Mouse (Mus musculus) adrenal gland, adult 10 weeks (tissue): Measurements from ENCODE around the gene Gemin5. TPM values are rescaled to one million over a fixed set of nuclear protein-coding genes. Genes with fewer than 3 reads are reported as not detected.

Source experiments
- polyA plus RNA-seq: library from polyadenylated mRNA; stranded (reverse); fragments of 350-450 nt; fragmentation: Illumina TruSeq; extraction: RNeasy Lipid Tissue Mini Kit (QIAGEN cat#74804); gene quantifications from one replicate; pipeline ENCODE4 v1.2.3, GENCODE M21; 2014; ENCODE audit warnings: low read depth, low replicate concordance

The Gemin5 gene
- polyA plus RNA-seq = 7.3 TPM

GRCm38 (mm10) chr11:58168167-58168915, at the start of gene Gemin5:
Gene Gemin5, minus strand, starts transcription at chr11:58168539.

GRCm38 (mm10) chr11:58199229-58200037, 31.1 kb upstream of the Gemin5 start, which contains the start of the genes Igtp and Irgm2:
Gene Igtp, plus strand, starts transcription at chr11:58199556.
Gene Irgm2, plus strand, starts transcription at chr11:58199618.

GRCm38 (mm10) chr11:58171459-58172091, 3.2 kb upstream of the Gemin5 start, which contains the start of gene Mrpl22:
Gene Mrpl22, plus strand, starts transcription at chr11:58171661.

GRCm38 (mm10) chr11:58103697-58104306, 64.5 kb downstream of the Gemin5 start, which contains the start of gene Cnot8:
Gene Cnot8, plus strand, starts transcription at chr11:58104153.

GRCm38 (mm10) chr11:58093021-58093528, 75.3 kb downstream of the Gemin5 start, which contains the start of gene Gm12248:
Gene Gm12248, minus strand, starts transcription at chr11:58093134.

Other genes starting within 250 kb of the Gemin5 start
- 33.1 TPM for gene Larp1, start 159.5 kb downstream of the Gemin5 start, polyA plus RNA-seq
- not detected for gene Gm12248, start 75.4 kb downstream of the Gemin5 start, polyA plus RNA-seq
- gene Cnot8, start 64.4 kb downstream of the Gemin5 start, polyA plus RNA-seq = 37.1 TPM
- gene Mrpl22, start 3.1 kb upstream of the Gemin5 start, polyA plus RNA-seq = 44.5 TPM
- 30.2 TPM for gene Igtp, start 31.0 kb upstream of the Gemin5 start, polyA plus RNA-seq
- gene Irgm2, start 31.1 kb upstream of the Gemin5 start, polyA plus RNA-seq = 44.4 TPM
- gene 4930438A08Rik, start 106.3 kb upstream of the Gemin5 start, polyA plus RNA-seq = not detected
- 0.82 TPM for gene Zfp692, start 138.5 kb upstream of the Gemin5 start, polyA plus RNA-seq
- 70.4 TPM for gene Zfp672, start 161.8 kb upstream of the Gemin5 start, polyA plus RNA-seq
- 0.87 TPM for gene Sh3bp5l, start 162.2 kb upstream of the Gemin5 start, polyA plus RNA-seq
- not detected for gene Lypd8, start 210.5 kb upstream of the Gemin5 start, polyA plus RNA-seq